Mouse (Mus musculus) lung, embryonic 15.5 days (tissue): ENCODE measurements around the gene Hp1bp3. TPM values are rescaled to one million over a fixed set of nuclear protein-coding genes. Genes with fewer than 3 reads are reported as not detected.

Source experiments
- ATAC-seq: fragments of 200-750 bp; cut with Nextera tagmentation; 2 replicates; pipeline ENCODE4 v1.8.0; 2017; ENCODE audit warnings: moderate number of reproducible peaks, borderline replicate concordance; ENCODE audit not compliant: low FRiP score, low TSS enrichment; ENCODE audit errors: extremely low read depth
- H3K27ac ChIP-seq: fragments of 300-500 bp; sonication (generic); 2 replicates; pipeline ENCODE4 v1.5.1; 2015; ENCODE audit warnings: moderate library complexity, mild to moderate bottlenecking, inconsistent platforms
- H3K27me3 ChIP-seq: fragments of 300-500 bp; sonication (generic); 2 replicates; pipeline ENCODE4 v1.6.1; 2015; ENCODE audit warnings: inconsistent platforms
- H3K36me3 ChIP-seq: fragments of 300-500 bp; sonication (generic); 2 replicates; pipeline ENCODE4 v1.6.1; 2015; ENCODE audit warnings: inconsistent platforms
- H3K4me1 ChIP-seq: fragments of 300-500 bp; sonication (generic); 2 replicates; pipeline ENCODE4 v1.6.1; 2015; ENCODE audit warnings: inconsistent platforms
- H3K4me2 ChIP-seq: fragments of 300-500 bp; sonication (generic); 2 replicates; pipeline ENCODE4 v1.6.1; 2015; ENCODE audit warnings: inconsistent platforms, mild to moderate bottlenecking, moderate library complexity
- H3K4me3 ChIP-seq: fragments of 300-500 bp; sonication (generic); 2 replicates; pipeline ENCODE4 v1.5.1; 2015; ENCODE audit warnings: mild to moderate bottlenecking, inconsistent platforms
- H3K9ac ChIP-seq: fragments of 300-500 bp; sonication (generic); 2 replicates; pipeline ENCODE4 v1.6.1; 2015; ENCODE audit warnings: inconsistent platforms
- H3K9me3 ChIP-seq: fragments of 300-500 bp; sonication (generic); 2 replicates; pipeline ENCODE4 v1.6.1; 2016; ENCODE audit warnings: inconsistent platforms
- WGBS: fragments of 180-500 bp; shearing (Covaris S2); methylation state at CpG from one replicate; pipeline ENCODE4 v1.1.7; 2015; 5-methylcytosine and 5-hydroxymethylcytosine counted together
- polyA plus RNA-seq: library from polyadenylated mRNA; unstranded; fragments of >200 nt; fragmentation: Nextera tagmentation; extraction: Ambion mirVana; gene quantifications from 2 replicates; pipeline ENCODE4 v1.2.1, GENCODE M21; 2015

Gene Hp1bp3
- 143 and 149 TPM in 2 replicates for polyA plus RNA-seq

DNA sequence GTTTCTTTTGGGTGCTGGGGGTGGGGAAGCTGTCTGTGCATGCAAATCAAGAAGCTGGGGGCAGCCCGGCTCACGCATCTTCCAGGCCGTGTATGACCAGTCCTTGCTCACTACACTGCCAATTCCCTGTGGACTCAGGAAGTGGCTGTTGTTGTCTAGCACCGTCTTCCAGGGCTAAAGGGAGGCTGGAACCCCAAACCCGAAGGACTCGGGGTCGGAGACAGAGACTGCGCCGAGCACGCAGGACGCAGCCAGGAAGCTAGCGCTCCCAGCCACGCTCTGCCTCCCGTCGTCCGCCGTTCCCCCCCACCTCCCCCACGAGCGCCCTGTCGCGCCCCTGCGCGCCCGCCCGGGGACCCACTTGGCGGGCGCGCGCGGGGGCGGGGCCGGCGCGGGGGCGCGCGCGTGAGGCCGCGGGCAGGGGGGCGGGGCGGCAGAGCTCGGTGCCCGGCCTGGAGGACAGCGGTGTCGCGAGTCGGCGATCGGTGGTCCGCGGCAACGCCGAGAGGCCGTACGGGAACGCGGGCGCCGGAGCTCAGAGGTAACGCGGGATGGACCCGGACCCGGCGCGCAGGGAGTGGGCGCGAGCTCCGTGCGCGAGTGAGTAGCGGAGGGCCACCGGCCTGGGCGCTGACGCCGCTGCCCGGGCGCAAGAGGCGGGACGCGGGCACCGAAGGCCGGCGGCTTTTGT, at the start of gene Hp1bp3:
Hp1bp3 (plus strand) TSS at position 97 of the 691 bp plus-strand sequence.
- peaks cover 28% of the 10 kb centered on the region for H3K4me1 ChIP-seq
- no peaks in the 10 kb centered on the region for H3K9me3 ChIP-seq
- peak within 1 kb of the TSS; percentile 99 for H3K9ac ChIP-seq
- peak within 1 kb of the TSS; percentile 77 for H3K4me2 ChIP-seq
- peak within 1 kb of the TSS; percentile 98 for H3K4me3 ChIP-seq
- H3K27ac ChIP-seq = peak within 1 kb of the TSS; percentile 100
- H3K27me3 ChIP-seq = no peaks in the 10 kb centered on the region
- ATAC-seq = peak; percentile 66
- WGBS = 2% methylated on average over 44 of the region's 84 CpGs
- no peaks in the 10 kb centered on the region for H3K36me3 ChIP-seq

DNA sequence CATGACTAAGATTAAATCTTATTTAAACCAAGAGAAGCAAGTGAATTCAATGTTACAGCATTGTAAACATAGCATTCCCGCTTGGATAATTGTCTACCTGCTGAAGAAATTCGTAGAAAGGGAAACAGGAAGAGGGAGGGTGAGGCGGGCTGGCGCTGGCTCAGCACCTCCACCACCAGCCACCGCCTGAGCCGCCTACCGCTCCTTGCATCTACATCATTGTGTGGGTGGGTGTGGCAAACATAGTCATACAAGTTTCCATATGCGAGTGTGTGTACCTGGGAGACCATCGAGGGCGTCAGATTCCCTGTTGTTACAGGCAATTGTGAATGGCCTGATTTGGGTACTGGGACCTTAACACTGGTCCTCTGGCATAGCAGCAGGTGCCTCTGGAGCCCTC, 49.6 kb upstream of the Hp1bp3 start:
- 90% methylated on average over 10 of the region's 10 CpGs for WGBS
- H3K36me3 ChIP-seq = peaks cover 46% of the 10 kb centered on the region

DNA sequence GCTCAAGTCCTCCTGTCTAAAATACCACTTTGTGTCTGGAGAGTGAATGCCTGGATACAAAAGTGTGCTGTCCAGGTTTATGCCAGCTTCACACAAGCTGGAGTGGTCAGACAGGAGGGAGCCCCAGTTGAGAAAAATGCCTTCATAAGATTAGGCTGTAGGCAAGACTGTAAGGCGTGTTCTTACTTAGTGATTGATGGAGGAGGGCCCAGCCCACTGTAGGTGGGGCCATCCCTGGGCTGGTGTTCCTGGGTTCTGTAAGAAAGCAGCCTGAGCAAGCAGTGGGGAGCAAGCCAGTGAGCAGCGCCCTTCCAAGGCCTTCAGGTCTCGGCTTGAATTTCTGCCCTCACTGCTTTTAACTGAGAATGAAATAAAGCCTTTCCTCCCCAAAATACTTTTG, 47.9 kb upstream of the Hp1bp3 start:
- Histone ChIP-seq H3K27me3 (no peaks in the 10 kb centered on the region), H3K9me3 (no peaks in the 10 kb centered on the region), H3K9ac (no peak overlapping the region), H3K27ac (no peak overlapping the region), H3K4me3 (no peak overlapping the region), H3K4me1 (no peaks in the 10 kb centered on the region), H3K4me2 (no peak overlapping the region), H3K36me3 (peaks cover 59% of the 10 kb centered on the region)
- ATAC-seq = no peak
- 81% methylated on average over 3 of the region's 3 CpGs for WGBS

More for the DNA sequence above, 49.6 kb upstream of the Hp1bp3 start:
- Histone ChIP-seq H3K4me2 (no peak overlapping the region), H3K27ac (no peak overlapping the region), H3K27me3 (no peaks in the 10 kb centered on the region), H3K4me1 (no peaks in the 10 kb centered on the region), H3K9me3 (no peaks in the 10 kb centered on the region), H3K4me3 (no peak overlapping the region), H3K9ac (no peak overlapping the region)
- ATAC-seq = no peak

- no peak overlapping the region for H3K27ac ChIP-seq
- 86% methylated on average over 4 of the region's 4 CpGs for WGBS
- no peaks in the 10 kb centered on the region for H3K9me3 ChIP-seq
- no peak overlapping the region for H3K9ac ChIP-seq
- H3K4me3 ChIP-seq = no peak overlapping the region
- H3K4me2 ChIP-seq = no peak overlapping the region
- peaks cover 69% of the 10 kb centered on the region for H3K36me3 ChIP-seq
- no peak for ATAC-seq
- H3K27me3 ChIP-seq = no peaks in the 10 kb centered on the region
- H3K4me1 ChIP-seq = no peaks in the 10 kb centered on the region
Measured at GRCm38 (mm10) chr4:138169420-138169819, 46.7 kb upstream of the Hp1bp3 start.

DNA sequence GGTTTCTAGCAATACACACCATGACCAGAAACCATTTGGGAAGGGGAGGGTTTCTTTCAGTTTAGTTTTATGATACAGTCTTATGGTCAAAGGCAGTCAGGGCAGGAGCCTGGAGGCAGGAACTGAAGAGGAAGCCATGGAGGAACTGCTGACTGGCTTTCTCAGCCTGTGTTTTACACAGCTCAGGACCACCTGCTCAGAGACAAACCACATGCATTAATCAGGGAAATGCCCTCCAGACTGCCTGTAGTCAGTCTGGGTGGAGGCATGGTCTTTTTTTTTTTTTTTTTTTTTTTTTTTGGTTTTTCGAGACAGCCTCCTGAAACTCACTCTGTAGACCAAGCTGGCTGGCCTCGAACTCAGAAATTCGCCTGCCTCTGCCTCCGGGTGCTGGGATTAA, 43.4 kb upstream of the Hp1bp3 start:
- Histone ChIP-seq H3K9me3 (no peaks in the 10 kb centered on the region), H3K4me2 (no peak overlapping the region), H3K4me1 (no peaks in the 10 kb centered on the region), H3K36me3 (peaks cover 75% of the 10 kb centered on the region), H3K4me3 (no peak overlapping the region), H3K27ac (no peak overlapping the region), H3K9ac (no peak overlapping the region), H3K27me3 (no peaks in the 10 kb centered on the region)
- ATAC-seq = no peak
- 92% methylated on average over 4 of the region's 4 CpGs for WGBS

DNA sequence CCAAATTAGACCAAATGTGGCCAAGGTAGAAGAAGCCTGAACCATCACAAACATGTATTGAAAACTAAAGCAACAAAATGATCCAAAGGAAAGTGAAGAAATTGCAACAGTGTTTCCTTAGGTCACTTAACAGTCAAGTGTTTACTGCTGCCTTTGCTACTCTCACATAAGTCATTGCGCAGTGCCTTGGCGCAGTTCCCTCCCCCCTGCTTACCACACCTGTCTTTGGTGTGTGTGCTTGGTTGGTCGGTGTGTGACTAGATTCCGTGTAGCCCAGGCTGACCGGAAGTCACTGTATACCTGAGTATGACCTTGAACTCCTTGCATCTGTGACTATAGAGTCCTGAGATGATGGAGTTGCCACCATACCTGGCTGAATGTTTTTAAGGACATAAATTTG, 36.7 kb upstream of the Hp1bp3 start:
- H3K4me2 ChIP-seq = no peak overlapping the region
- no peak overlapping the region for H3K4me3 ChIP-seq
- H3K27ac ChIP-seq = no peak overlapping the region
- H3K36me3 ChIP-seq = peaks cover 77% of the 10 kb centered on the region
- no peak overlapping the region for H3K9ac ChIP-seq
- H3K27me3 ChIP-seq = no peaks in the 10 kb centered on the region
- WGBS = 92% methylated on average over 5 of the region's 5 CpGs
- no peak for ATAC-seq
- H3K4me1 ChIP-seq = no peaks in the 10 kb centered on the region
- H3K9me3 ChIP-seq = no peaks in the 10 kb centered on the region

DNA sequence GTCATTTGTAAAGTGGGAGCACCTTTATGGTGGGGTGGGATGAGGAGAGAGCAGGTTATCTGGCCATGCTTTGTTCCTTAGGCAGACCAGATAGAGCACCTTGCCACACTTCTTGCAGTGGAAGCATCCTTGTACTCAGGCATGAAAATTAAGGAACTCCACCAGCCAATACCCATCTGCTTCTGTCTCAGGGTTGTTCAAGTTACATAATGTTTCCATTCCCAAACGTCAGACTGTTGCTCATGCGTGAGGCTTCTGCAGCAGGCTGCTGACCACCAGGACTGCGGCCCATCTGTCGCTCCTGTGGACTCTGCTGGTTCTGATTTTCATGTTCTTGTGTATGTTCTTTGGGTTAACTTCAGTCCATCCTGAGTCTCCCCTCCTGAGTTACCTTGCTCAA, 35.4 kb upstream of the Hp1bp3 start:
- Histone ChIP-seq H3K27me3 (no peaks in the 10 kb centered on the region), H3K4me1 (no peaks in the 10 kb centered on the region), H3K27ac (no peak overlapping the region), H3K36me3 (peaks cover 74% of the 10 kb centered on the region), H3K4me3 (no peak overlapping the region), H3K4me2 (no peak overlapping the region), H3K9me3 (no peaks in the 10 kb centered on the region), H3K9ac (no peak overlapping the region)
- 87% methylated on average over 4 of the region's 4 CpGs for WGBS
- no peak for ATAC-seq

GRCm38 (mm10) chr4:138184056-138184455, 32.0 kb upstream of the Hp1bp3 start:
- no peak overlapping the region for H3K4me2 ChIP-seq
- ATAC-seq = no peak
- 67% methylated on average over 5 of the region's 5 CpGs for WGBS

DNA sequence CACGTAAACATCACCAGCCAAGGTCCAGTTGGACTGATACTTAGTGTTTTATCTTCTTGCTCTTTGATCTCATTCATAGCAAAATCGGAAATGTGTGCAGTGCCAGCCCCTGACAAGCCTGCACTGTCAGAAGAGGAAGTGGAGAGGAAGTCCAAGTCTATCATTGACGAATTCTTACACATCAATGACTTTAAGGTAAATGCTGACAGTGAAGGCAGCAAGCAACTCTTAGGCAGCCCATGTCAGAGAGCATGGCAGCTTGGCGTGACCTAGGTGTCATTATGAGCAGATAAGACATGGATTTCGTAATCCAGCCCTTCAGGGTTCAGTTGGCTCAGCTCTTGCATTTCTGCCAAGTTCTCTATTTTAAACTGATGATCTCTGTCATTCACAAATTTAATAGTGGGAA, 31.5 kb upstream of the Hp1bp3 start:
- Histone ChIP-seq H3K27ac (no peak overlapping the region), H3K4me2 (no peak overlapping the region), H3K9me3 (no peaks in the 10 kb centered on the region), H3K27me3 (no peaks in the 10 kb centered on the region), H3K4me3 (no peak overlapping the region), H3K4me1 (no peaks in the 10 kb centered on the region), H3K9ac (no peak overlapping the region), H3K36me3 (peaks cover 76% of the 10 kb centered on the region)
- ATAC-seq = no peak
- 66% methylated on average over 5 of the region's 5 CpGs for WGBS

More at GRCm38 (mm10) chr4:138184056-138184455, 32.0 kb upstream of the Hp1bp3 start:
- Histone ChIP-seq H3K27me3 (no peaks in the 10 kb centered on the region), H3K4me3 (no peak overlapping the region), H3K4me1 (no peaks in the 10 kb centered on the region), H3K27ac (no peak overlapping the region), H3K36me3 (peaks cover 76% of the 10 kb centered on the region), H3K9me3 (no peaks in the 10 kb centered on the region), H3K9ac (no peak overlapping the region)

GRCm38 (mm10) chr4:138185961-138186360, 30.1 kb upstream of the Hp1bp3 start:
- Histone ChIP-seq H3K4me2 (no peak overlapping the region), H3K9ac (no peak overlapping the region), H3K36me3 (peaks cover 76% of the 10 kb centered on the region), H3K27me3 (no peaks in the 10 kb centered on the region), H3K9me3 (no peaks in the 10 kb centered on the region), H3K4me1 (no peaks in the 10 kb centered on the region), H3K4me3 (no peak overlapping the region), H3K27ac (no peak overlapping the region)
- no peak for ATAC-seq
- 91% methylated on average over 7 of the region's 7 CpGs for WGBS

DNA sequence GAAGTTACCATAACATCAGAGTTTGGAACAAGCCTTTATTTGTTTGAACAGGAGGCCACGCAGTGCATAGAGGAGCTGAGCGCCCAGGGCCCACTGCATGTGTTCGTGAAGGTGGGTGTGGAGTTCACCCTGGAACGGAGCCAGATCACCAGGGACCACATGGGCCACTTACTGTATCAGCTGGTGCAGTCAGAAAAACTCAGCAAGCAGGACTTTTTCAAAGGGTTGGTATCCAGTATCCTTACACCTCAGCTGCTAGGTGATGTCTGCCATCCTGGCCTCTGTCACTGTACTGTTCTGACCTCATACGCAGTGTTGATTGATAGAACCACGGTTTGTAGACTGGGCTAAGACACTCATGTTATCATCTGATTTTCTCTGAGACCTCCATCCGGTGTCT, 28.1 kb upstream of the Hp1bp3 start:
- ATAC-seq = no peak
- H3K4me1 ChIP-seq = no peaks in the 10 kb centered on the region
- no peak overlapping the region for H3K9ac ChIP-seq
- H3K36me3 ChIP-seq = peaks cover 77% of the 10 kb centered on the region
- no peak overlapping the region for H3K4me3 ChIP-seq
- no peaks in the 10 kb centered on the region for H3K27me3 ChIP-seq
- no peak overlapping the region for H3K27ac ChIP-seq
- H3K9me3 ChIP-seq = no peaks in the 10 kb centered on the region
- WGBS = 77% methylated on average over 7 of the region's 7 CpGs
- H3K4me2 ChIP-seq = no peak overlapping the region

- H3K9me3 ChIP-seq = no peaks in the 10 kb centered on the region
- no peak for ATAC-seq
- no peak overlapping the region for H3K27ac ChIP-seq
- H3K4me3 ChIP-seq = no peak overlapping the region
- no peak overlapping the region for H3K9ac ChIP-seq
- H3K4me2 ChIP-seq = no peak overlapping the region
- no peaks in the 10 kb centered on the region for H3K4me1 ChIP-seq
- H3K36me3 ChIP-seq = peaks cover 86% of the 10 kb centered on the region
- no peaks in the 10 kb centered on the region for H3K27me3 ChIP-seq
- 81% methylated on average over 5 of the region's 5 CpGs for WGBS
Measured at GRCm38 (mm10) chr4:138192561-138192960, 23.5 kb upstream of the Hp1bp3 start.
